Mouse (Mus musculus) ZHBTc4 (cell line): ENCODE results near the gene Prlr.

ENCODE experiments used
- DNase-seq: peaks from one replicate; pipeline ENCODE4 v3.0.0-alpha.2; 2011; ENCODE audit warnings: low read depth, low spot score

Prlr gene

DNA sequence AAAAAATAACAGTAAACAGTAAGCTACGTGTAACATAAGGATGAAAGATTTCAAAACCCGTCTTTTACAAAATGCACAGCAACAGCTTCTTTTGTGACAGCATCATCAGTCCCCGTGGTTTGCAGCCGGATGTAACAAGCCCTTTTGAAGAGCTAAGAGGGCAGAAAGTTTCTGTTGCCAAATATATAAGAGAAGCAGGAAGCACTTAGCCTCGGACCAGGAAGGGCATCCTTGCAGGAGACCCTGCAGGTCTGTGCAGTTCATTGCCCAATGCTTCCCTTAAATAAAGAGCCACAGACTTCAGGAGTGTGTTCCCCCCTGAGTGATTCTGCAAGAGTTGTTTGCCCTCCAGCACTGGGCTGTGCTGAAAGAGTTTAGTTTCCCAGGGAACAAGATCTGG, 58.9 kb downstream of the Prlr start:
- no peak for DNase-seq

DNA sequence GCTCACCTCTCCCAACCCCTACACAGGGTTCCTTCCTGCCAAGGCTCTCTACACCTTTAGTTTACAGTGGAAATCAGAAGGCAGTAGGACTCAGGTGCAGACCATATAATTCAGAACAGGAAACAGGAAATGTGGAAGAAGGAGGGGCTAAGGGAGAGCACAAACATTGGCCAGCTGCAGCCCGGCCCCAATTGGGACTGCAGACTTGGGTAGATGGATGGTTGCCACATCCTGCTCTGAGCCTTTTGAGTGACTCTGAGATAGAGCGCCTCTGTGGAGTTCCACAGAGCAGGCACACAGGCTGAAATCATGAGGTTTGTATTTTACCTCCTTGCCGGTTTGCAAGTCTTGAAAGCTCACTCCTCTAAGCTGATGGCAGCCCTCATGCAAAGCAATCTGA, 59.8 kb downstream of the Prlr start:
- DNase-seq = no peak

DNA sequence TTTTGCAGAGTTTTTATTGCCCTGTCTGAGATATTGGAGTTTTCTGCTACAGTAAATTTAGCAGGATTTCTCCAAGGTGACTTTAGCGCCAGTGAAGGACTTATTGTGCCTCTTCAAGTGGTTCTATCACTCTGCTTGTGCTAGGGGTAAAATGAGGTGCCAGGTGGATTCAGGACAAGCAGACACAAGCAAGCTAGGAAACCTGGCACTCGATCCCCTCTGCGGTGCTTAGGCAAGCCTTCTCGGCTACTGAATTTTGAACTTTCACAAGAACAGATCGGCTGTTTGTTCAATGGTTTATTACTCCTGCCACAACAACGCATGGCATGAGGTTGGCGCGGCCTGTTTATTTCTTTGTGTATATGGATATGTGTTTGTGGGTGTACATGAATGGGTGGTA, 61.4 kb downstream of the Prlr start:
- DNase-seq = no peak

DNA sequence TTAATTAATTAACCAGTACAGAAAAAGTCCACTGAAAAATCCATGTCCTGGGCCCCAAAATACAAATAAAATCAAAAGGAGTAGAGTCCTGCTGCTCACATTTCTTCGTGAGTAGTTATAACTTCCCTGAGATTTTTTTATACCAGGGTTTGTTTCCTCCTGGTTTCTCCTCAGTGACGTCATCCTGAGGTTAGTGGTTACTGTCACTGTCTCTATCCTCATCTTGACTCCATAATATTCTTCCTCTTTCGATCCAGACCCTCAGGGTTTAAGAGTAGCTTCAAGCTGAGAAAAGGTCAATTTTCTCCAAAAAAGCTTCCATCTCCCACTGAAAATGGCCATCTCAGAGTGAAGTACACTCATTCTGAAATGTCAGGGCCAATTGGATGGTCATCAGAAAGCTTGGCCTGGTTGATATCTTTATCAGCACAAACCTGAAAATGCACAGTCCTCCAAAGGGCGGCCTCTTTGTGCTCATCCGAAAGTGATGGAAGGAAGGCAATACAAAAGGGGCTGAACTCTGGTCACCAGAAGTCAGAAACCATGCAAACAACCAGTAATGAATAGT, 63.3 kb downstream of the Prlr start:
- no peak for DNase-seq

DNA sequence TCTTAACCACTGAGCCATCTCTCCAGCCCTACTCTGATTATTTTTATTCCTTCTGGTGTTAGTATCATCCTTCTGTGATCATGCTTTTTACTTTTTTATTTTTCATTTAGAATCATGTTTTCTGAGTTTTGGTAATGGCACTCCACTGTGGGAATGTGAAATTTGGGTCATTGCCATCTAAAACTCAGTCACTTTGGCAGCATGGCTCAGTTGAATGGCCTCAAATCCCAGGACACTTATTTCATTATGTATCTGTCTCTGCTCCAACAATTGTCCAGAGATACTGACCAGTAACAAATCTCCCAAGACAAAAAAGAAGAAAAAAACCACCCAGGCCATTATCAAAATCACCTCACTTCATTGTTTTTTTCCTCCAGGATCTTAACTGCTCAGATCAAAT, 65.2 kb downstream of the Prlr start:
- DNase-seq = no peak

DNA sequence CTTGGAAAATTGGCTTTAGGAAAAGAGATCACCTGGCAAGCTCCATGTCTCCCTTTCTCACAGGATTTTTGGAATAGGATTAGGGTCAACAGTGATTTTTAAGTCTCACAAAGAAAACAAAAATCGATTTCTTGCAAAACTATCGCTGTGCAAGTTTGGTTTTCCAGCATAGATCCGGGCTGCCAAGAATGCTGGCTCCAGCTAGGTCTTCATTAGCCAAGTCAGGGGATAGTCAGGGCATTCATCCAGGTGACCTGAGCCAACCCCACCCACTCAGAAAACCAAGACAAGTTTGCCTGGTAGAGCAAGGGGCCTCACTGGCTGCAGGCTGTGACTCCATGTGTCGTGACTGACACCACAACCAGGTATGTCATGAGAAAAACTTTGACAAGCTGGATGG, 72.2 kb downstream of the Prlr start:
- DNase-seq = no peak

DNA sequence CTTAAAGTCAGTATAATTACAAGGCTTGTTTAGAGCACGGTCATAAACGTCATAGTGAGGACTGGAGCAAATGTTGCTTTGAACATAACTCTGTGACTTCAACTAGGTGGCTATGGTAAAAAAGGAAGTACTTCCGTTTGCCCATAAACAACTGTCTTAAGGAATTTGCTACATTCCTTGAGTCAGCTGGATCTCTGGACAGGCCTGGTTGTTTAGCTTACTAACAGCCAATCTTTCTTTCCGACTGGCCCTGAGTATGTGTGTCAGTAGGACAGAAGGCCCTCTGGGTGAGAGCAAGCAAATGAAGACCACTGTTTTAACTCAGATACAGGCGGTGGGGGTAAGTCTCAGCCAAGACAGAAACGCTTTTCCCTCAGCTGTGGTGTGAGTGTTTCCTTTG, 73.7 kb downstream of the Prlr start:
- no peak for DNase-seq

DNA sequence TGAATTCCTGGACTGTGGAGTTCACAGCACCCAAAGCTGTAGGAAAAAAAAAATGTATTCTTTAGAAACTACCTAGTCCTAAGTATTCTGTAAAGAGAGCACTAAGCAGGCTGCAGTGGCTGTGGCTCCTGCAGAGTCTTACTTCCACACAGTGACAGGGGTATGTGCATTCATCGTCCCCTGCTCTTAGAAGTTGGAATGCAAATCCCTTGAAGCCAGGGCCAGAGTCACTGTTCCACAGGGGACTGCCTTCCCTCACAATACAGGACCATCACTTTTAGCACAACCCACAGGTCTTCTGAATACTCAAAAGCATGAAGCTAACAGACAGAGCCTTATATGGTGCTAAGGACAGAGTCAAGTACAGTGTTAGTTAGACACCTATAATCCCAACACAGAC, 75.5 kb downstream of the Prlr start:
- DNase-seq = no peak

DNA sequence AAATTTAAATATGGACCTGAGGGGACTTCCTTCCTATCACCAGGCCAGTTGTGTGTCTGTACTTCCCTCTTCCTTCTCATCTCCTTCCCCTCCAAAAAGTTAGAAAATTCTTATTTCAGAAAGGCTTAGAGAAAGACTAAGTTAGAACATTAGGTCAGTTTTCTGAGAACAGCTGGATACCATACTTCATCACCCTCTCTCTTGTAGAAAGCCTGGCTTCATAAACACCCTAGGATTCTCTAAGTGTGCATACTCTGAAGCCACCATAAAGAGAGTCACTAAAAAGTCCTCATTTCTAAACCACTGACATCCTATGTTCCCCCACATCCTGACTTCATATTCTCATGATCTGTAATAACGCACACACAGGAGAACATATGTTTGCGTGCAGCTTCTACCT, 85.2 kb downstream of the Prlr start:
- DNase-seq = no peak

DNA sequence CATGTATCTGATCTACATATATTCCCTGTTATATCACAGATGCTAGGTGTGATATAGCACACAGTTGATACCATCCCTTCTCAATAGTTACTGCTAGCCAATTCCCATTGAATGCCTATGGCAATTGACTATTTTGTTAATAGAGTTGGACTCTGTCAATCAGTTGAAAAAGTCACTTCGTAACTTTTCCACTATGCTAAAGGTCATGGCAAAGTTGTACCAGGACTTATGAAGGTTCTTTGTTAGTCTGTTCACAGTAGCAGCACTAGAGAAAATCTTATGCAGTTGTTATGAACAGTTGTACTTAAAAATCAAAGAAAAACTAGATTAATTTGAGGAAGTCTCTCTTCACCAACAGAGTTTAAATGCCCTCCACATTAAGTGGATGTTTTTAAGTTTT, 85.6 kb downstream of the Prlr start:
- no peak for DNase-seq

DNA sequence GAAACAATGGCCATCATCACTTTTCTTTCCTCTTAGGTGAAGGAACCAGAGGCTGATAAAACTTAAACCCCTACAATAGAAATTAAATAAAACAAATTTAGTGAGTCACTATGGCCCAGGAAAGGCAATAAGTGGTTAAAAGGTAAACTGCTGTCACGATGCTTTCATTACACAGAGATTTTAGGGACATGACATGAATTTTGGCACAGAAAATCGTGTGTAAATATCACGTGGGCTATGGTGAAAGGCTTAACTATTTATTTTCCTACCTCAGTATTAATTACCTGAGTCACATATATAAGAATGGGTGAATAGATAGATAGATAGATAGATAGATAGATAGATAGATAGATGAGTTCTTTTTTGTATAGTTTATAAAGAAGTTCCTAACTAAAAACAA, 86.4 kb downstream of the Prlr start:
- no peak for DNase-seq

DNA sequence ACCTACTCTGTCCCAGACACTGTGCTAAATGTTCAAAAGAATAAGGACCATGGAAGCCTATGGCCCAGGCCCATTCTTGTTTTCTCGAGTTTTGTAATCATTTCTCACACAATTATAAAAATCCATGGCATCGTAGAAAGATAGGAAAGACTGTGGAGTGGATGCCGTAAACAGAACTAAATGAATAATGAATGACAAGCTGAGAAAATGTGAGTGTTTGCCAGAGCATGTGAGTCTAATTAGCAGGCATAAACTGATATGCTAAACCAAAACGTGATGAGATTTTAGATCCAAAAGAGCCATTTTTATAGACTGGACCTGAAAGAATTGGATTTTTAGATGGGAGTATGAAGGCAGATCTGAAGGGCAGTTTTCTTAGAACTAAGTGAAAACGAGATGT, 87.8 kb downstream of the Prlr start:
- no peak for DNase-seq

DNA sequence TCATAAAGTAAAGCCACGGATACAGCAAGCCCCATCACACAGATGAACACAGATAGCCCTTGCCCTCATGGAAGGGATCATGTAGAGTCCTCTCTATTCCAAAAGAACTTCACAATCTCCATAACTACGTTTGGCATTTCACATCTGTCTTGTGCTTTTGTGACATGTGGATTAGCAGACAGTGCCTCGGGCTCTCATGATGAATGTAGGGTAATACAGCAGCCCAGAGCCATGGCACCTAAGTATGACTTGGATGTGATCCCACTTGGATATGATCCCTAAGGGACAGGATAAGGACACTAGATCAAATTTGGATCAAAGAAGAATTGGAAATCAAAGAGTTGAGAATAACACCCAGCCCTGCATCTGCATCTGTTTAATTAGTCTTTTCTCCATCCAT, 90.2 kb downstream of the Prlr start:
- no peak for DNase-seq

DNA sequence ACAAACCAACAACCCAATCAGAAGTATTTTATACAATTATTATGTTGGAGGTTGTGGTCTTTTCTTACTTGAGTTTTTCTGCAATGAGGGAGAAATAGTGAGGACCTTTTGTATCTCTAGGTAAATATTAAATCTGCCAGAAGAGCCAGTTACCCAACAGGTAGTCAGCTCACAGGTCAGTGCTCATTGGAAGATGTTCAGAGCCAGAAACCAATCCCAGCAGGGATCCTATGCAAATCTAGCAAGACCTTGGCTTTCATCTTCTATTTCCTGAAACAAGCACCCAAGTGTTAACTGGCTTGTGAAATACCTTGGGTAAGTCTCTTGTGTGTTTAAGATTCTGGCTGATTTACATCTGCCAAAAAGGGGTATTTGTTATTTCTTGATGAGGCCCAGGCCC, 99.3 kb downstream of the Prlr start:
- no peak for DNase-seq

DNA sequence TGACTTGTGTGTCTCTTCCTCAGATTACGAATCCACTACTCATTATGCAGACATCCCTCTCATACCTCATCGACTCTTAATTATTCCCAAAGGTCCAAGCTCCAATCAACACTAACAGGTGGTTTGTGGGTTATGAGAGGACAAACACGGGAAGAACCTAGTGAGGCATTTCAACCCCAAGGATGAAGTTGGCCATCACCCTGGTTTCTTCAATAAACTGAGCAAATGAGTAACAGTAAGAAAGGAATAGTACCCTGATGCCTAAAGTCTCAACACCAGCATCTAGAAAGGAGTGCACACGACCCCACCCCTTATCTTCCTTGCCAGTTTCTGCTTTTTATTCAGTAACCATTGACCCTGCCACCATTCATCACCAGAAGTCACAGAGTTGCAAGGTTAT, 100.4 kb downstream of the Prlr start:
- no peak for DNase-seq

DNA sequence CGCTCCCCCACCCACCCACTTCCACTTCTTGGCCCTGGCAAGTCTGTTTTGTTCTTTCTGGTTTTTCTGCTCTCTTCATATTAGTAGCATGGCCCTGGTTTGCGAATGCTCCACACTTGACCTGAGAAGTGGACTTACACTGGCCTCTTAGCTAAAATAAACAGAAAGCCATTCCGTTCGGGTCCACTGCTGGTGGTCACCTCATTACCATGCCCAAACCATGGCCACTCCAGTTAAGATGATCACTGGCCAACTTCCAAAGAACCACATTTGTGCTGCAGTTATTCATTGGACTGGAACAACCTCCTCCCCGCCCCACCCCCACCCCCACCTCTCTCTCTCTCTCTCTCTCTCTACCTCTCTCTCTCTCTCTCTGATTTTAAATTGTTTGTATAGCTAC, 104.5 kb downstream of the Prlr start:
- no peak for DNase-seq

DNA sequence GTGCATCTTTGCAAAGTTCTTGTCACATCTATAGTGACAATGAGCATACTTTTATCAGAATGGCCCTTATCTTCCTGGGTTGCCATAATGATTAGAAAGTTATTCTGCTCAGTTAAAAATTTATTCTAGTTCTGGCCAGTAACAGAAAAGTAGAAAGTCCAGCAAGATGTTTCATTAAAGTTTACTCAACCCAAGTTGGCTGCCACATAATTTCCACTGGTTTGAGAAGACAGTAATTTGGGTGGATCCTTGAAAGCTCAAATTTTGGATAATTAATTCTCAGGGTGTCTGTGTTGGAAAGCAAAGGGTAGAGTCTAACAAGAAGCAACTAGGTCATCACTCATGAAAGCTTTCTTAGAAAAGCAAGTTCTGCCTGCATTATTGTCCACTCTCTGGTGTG, 106.6 kb downstream of the Prlr start:
- DNase-seq = no peak

DNA sequence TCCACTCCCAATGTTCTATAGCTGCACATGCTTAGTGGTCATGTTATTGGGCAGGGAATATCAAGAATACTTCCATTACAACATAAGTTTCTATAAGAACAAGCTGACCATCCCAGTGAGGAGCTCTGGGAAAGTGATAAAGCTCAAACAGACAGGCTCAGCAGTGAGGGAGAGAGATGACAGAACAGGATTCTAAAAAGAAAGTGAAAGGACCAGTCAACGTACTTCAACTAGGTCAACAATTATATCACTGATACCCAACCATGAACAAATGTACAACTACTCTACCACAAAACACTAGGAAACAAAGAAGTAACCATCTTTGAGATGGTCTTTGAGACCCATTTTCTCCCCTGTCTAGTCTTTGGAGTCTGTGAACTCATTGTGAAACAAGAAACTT, 119.5 kb downstream of the Prlr start:
- DNase-seq = no peak

DNA sequence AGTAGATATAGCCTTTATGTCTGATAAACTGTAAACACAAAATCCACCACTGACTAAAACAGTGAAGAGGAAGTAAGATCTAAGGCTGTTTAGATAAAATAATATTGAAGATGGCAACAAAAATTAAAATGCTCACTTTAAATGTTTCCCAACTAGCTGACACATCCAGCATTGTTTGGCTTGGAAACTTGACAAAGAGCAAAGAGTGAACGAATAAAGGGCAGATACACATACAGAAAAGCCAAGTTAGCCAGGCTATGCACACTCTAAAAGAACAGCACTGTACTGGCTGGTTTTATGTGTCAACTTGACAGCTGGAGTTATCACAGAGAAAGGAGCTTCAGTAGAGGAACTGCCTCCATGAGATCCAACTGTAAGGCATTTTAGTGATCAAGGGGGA, 121.0 kb downstream of the Prlr start:
- no peak for DNase-seq

DNA sequence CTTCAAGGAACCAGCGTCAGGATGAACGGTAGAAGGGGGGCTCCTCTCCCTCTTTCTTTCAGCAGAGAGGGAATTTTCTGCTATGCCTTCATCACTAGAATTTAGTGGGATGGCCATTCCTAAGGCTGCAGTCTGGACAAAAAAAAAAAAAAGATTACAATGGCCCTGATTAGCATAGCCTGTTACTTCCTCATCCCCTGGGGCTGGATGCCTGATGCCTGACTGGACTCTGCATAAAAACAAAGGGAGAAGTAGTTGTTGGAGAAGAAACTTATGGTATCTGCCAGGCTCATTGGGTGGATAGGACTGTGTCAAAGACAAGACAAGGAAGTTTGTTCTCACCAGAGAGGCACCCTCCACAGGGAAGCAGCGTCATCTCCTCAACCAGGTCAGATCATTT, 122.4 kb downstream of the Prlr start:
- peak; percentile 56 for DNase-seq

DNA sequence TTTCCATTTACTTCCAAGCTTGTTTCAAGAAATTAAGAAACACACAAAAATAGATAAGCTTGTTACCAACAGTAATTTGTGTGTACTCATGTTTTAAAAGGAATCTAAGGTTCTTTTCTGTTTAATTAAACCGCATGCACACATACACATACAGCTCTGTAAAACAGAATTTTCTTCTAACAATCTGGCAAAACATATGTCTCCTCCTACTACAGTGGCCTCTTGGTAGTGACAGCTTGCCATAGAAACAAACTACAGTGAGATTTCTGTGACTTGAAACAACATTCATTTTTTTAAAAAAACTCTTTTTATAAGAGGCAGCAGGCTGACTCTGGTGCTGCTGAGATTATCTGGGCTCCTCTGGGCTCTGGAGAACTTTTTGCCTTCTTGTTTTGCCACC, 129.4 kb downstream of the Prlr start:
- DNase-seq = no peak

DNA sequence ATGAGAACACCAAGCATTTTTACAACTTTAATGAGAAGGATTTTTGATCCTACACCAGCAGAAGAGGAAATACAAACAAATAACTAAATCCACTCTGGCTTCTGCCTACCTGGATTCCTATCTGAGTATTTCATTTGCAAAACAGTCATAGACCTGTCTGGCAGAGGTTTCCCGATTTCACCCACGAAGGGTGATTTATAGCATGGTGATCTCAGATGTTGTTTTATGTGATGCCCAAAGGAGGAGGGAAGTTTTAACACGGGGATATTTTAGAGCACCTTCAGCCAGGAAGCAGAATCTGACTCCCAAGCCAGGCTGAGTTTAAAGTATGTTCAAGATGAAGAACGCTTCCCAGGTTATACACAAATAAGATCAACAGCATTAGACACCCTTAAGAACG, 134.8 kb downstream of the Prlr start:
- DNase-seq = no peak

DNA sequence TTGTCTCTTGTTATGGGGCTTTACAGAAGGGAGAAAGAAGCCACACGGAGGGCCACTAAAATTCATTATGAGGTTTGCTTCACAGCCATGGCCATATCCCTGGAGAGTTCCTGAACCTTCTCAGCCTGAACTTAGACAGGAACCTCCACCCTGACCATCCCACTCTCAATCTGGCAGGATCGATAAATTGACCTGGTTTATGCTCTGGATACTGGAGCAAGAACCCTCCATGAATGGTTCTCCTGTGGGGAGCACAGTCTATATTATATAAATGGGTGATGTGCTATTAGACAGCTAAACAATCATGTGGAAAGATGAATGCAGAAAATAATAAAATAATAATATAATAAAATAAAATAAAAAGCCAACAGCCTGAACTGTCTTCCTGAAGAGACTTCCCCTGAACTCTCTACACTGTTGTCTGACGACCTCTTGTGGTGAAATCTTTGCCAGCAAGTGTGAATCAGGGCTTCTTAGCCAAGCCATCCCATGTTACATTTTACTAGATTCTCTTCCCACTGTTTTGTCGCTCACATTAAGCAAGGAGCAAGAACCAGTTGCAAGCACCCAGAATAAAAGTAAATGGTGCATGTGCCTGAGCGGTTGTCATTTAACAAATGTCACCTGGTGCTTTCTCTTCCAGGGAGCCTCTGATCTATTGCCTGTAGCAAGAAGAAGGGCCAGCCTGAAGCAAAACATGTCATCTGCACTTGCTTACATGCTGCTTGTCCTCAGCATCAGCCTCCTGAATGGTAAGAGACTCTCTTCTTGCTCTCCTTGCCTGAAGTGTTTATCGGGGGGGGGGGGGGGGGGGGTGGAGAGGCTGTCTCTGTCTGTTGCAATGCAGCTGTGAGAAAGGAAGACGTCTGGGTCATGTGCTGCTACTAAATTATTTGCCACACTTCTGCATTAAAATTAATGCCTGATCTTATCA, 136.8 kb downstream of the Prlr start:
- DNase-seq = peak; percentile 48

DNA sequence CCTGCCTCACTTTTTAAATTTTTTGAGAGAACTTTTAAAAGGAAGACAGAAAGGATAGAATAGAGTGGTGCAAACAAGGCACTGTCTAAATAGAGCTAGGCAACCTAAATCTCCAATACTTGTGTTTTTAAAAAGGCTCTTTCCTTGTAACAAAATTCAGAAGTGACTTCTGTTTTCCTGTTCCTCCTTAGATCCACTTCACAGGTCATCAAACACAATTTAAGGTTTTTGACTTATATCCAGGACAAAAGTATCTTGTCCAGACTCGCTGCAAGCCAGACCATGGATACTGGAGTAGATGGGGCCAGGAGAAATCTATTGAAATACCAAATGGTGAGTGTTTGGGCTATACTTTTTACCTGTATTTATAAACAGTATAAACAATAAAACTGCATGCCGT, 148.0 kb downstream of the Prlr start, which contains the start of gene Gm21973:
TSS of gene Gm21973 (plus strand) at position 301 of the 400 bp plus-strand sequence.
- no peak for DNase-seq
